Mouse (Mus musculus) monocyte, adult 2 months (primary cell): Measurements from ENCODE around the gene Npr1.

ENCODE experiments used
- DNase-seq, 2 experiments: peaks; one replicate each; pipeline ENCODE4 v3.0.0; 2022; ENCODE audit warnings: low spot score in 2 of 2, low read depth in 1 of 2

The Npr1 gene

GRCm38 (mm10) chr3:90440756-90441155, 24.9 kb downstream of the Npr1 start:
- DNase-seq, result no peak

GRCm38 (mm10) chr3:90437131-90437530, 28.5 kb downstream of the Npr1 start:
- no peak for DNase-seq

GRCm38 (mm10) chr3:90434073-90434730, 31.5 kb downstream of the Npr1 start:
- DNase-seq, result no peak

GRCm38 (mm10) chr3:90433381-90434020, 32.2 kb downstream of the Npr1 start, which contains the start of gene Ints3:
Gene Ints3, minus strand, starts transcription at chr3:90433622.
- peak; percentile 97 for DNase-seq

DNA sequence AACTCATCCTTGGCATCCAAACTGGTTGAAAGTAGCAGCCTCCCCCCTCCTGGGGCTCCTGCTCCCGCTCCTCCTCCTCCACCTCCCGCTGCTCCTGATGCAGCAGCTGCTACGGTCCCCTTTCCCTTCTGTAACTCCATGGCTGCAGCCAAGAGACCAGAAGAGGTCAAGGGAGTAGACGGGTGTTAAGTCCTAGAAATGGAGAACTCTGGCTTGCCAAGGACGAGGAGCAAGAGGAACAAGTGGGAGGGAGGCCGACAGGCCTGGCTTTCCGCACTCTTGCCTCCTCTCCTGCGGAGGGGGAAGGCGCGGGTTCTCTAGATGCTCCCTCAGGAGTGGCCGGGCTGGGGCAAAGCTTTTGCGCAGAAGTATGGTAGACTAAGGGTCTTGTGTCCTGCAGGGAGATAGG, 32.9 kb downstream of the Npr1 start:
- peak in 1 of 2 experiments; percentile 12 for DNase-seq

GRCm38 (mm10) chr3:90432348-90432747, 33.3 kb downstream of the Npr1 start:
- no peak for DNase-seq

GRCm38 (mm10) chr3:90429576-90429975, 36.1 kb downstream of the Npr1 start:
- DNase-seq, result no peak

GRCm38 (mm10) chr3:90428186-90428585, 37.5 kb downstream of the Npr1 start:
- no peak for DNase-seq

DNA sequence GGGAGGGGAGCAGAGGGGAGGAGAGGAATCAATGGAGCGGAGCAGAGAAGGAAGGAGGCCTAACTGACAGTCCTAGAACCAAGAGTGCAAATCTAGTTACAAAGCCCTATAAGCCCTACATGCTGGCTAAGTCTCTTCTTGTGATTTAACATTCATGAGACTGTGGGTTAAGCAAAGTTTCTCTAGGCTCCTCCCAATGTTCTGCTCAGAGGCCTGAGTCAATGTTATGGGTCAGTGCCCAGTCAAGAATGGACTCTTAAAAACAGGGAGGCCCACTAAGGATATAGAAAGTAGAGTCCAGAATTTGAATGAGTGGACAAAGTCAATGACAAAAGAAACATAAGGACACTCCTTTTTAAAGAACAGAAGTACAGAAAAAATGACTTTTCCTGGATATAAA, 38.1 kb downstream of the Npr1 start:
- DNase-seq, result no peak

DNA sequence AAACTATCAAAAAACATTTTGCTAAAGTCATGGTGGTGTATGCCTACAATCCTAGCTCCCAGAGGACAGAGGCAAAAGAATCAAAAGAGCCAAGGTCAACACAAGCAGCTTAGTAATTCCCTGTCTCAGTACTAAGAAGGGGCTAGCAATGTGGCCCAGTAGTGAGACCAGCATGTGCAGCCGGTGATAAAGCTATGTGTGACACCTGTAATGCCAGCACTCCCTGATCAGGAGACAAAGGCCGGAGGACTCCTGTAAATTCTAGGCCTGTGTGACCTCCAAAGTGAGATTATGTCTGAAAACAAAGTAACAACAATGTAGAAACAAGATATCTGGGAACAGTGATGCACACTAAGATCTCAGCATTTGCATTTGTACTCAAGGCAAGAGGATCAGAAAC, 40.2 kb downstream of the Npr1 start:
- DNase-seq, result no peak

- no peak for DNase-seq
Measured at GRCm38 (mm10) chr3:90423549-90423948, 42.1 kb downstream of the Npr1 start.

DNA sequence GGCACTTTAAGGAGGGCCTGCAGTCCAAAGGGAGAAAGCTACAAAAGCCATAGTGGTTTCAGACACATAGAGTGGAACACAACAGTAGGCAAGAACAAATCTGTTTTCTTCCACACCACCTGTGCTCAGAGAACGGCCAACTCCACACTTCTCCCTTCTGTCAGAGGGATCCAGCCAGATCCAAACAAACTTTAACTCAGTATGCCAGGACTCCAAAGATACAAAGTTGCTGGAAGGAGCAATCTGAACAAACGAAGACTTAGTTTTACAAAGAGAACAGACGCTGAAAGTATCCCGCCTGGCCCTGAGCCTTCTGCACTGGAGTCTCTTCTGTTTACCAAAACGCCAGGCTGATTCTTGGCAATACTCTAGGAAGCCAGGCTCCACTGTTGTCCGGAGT, 45.0 kb downstream of the Npr1 start:
- DNase-seq, result no peak

DNA sequence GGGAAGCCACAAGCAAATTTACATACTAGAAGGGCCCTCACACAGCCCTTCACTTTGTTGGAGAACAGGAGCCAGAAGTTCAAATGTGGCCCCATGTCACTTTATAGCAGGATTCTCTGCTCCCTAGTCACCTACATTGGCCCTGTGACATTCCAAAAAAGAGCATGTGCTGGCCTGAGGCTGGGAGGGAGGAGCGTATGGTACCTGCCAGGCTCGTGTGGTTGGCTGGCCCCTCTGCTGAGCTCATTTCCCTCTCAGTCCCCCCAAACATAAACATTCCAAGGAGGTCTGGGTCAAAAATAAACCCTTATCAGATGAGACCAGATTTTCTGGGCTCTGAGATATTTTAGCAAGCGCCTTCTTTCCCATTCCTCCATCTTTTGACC, 52.7 kb downstream of the Npr1 start:
- no peak for DNase-seq

DNA sequence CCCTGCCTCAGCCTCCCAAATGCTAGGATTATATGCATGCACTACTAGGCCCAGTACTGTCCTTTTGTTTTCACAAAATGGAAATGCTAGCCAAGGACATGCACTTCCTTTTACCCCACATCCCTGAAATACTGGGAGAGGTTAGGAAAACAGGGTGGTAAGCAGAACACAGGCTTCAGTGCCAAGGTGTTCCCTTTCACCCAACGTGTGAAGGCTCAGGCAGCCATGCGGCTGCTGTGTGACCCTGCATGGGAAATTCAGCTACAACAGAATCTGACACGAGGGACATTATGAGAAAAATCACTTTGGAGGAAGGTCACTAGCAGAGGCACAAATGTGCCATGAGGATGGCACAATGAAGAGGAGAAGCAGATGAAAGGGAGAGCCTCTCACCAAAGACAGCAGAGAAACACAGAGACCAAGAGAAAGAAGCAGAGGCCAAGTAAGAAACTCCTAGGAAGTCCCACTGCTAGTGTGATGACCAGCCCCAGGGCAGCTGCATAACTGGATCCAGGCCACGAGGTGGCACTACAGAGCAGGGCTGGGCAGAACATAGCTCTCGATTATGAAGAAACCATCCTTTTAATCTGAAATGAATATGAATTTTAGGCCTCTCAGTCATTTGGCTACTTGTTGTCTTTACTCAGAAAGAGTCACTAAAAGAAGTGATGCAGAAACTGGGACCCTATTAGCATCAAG, 53.2 kb downstream of the Npr1 start:
- DNase-seq, result peak in 1 of 2 experiments; percentile 38

DNA sequence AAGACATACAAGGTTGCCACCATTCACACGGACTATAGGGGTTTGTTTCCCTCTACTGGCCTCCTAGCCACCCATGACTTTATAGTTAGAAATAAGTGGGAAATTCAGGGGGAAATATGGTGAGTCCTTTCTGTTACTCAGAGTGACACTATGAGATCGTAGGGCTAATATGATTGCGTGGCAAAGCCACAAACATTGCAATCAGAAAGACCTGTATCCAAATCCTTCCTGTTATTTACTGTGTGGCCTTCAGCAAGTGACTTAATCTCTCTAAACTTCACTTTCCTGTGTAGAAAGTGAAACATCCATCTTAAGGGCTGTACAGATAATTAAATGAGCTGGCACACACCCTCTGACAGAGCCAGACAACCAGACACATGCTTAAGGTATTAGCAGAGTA, 56.9 kb downstream of the Npr1 start:
- DNase-seq, result no peak

DNA sequence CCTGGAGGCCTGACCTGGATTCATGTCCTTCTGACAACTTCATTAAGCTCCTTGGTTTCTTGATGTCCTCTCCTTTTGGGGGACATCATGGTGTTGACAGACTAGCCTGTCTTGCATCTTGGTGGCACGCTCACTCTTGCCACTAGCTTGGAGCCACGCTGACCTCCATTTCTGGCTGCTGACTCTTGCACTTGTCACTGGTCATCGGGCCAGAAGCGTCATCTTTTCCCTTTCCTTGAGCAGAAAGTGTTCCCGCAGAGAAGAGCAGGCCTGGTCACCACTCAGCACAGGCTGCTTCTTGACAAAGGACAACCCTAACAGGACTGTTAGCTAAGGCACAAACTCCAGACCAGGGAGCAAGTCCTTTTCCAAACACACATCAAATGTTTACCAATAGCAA, 59.3 kb downstream of the Npr1 start:
- no peak for DNase-seq

- no peak for DNase-seq
Measured at GRCm38 (mm10) chr3:90404609-90405008, 61.1 kb downstream of the Npr1 start.

DNA sequence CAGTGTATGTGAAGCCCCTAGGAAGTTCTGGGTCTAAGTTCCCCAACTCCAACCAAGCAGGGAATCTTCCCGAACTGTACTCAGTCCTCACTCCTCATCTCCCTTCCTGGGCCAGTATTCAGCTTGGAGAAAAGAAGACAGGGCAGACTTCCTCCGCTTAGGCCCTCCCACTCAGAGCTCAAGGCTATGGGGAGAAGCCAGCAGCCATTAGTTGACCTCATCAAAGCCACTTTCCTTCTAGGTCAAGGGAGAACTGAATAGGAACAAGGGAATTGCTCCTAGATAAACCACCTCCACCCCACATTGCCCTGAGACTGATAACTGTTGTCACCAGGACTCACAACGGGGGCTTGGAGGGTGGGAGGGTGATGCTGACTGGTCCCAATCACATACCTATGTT, 61.5 kb downstream of the Npr1 start:
- no peak for DNase-seq

- no peak for DNase-seq
Measured at GRCm38 (mm10) chr3:90400993-90401392, 64.7 kb downstream of the Npr1 start.
